Mouse (Mus musculus) neural tube, embryonic 10.5 days (tissue): Measurements from ENCODE around the gene Plcb4.

Experiments
- DNase-seq: peaks from one replicate; pipeline ENCODE4 v3.0.0-alpha.2; 2017; ENCODE audit warnings: low spot score; ENCODE audit errors: extremely low spot score

The Plcb4 gene

GRCm38 (mm10) chr2:135998886-135999285, 340.1 kb downstream of the Plcb4 start:
- no peak for DNase-seq

GRCm38 (mm10) chr2:135999361-135999760, 340.6 kb downstream of the Plcb4 start:
- DNase-seq = no peak

GRCm38 (mm10) chr2:136000933-136001332, 342.1 kb downstream of the Plcb4 start:
- no peak for DNase-seq

GRCm38 (mm10) chr2:136002118-136002517, 343.3 kb downstream of the Plcb4 start:
- DNase-seq = no peak

- no peak for DNase-seq
These were observed 345.0 kb downstream of the Plcb4 start for GRCm38 (mm10) chr2:136003836-136004235.

GRCm38 (mm10) chr2:136006280-136006679, 347.5 kb downstream of the Plcb4 start:
- no peak for DNase-seq

GRCm38 (mm10) chr2:136012759-136013158, 353.9 kb downstream of the Plcb4 start:
- DNase-seq = no peak

GRCm38 (mm10) chr2:136048464-136048863, 389.7 kb downstream of the Plcb4 start:
- no peak for DNase-seq

- peak; percentile 42 for DNase-seq
These were observed 392.2 kb downstream of the Plcb4 start for GRCm38 (mm10) chr2:136050793-136051615.

- DNase-seq = peak; percentile 39
These were observed 393.0 kb downstream of the Plcb4 start, which contains the start of gene Lamp5 for GRCm38 (mm10) chr2:136051688-136052289. TSS of gene Lamp5 (plus strand) at chr2:136052239.

- peak; percentile 57 for DNase-seq
These were observed 399.1 kb downstream of the Plcb4 start for GRCm38 (mm10) chr2:136057861-136058331.

- DNase-seq = peak; percentile 27
These were observed 399.6 kb downstream of the Plcb4 start for GRCm38 (mm10) chr2:136058398-136058797.

- peak; percentile 40 for DNase-seq
These were observed 400.3 kb downstream of the Plcb4 start for GRCm38 (mm10) chr2:136059029-136059669.
